Mouse (Mus musculus) heart, embryonic 13.5 days (tissue): ENCODE measurements at regions not wholly inside any gene's neighbourhood (a gene's known extent, or its start where the extent isn't known, plus 50 kb on each side); places are given as distances from the start of the nearest gene placed in this dataset.

Source experiments
- ATAC-seq: fragments of 200-750 bp; cut with Nextera tagmentation; 2 replicates; pipeline ENCODE4 v1.8.0; 2017; ENCODE audit warnings: moderate TSS enrichment; ENCODE audit not compliant: insufficient number of reproducible peaks, low FRiP score, low TSS enrichment; ENCODE audit errors: extremely low read depth
- H3K27ac ChIP-seq: fragments of 300-500 bp; sonication (generic); replicated peaks from 2 replicates; pipeline ENCODE4 v1.5.1; 2015; ENCODE audit warnings: moderate library complexity, mild to moderate bottlenecking, inconsistent platforms
- H3K27me3 ChIP-seq: fragments of 300-500 bp; sonication (generic); replicated peaks from 2 replicates; pipeline ENCODE4 v1.6.1; 2015; ENCODE audit warnings: mild to moderate bottlenecking, inconsistent platforms
- H3K36me3 ChIP-seq: fragments of 300-500 bp; sonication (generic); 2 replicates; pipeline ENCODE4 v1.6.1; 2015; ENCODE audit warnings: mild to moderate bottlenecking, inconsistent platforms
- H3K4me1 ChIP-seq: fragments of 300-500 bp; sonication (generic); 2 replicates; pipeline ENCODE4 v1.6.1; 2015; ENCODE audit warnings: inconsistent platforms
- H3K4me2 ChIP-seq: fragments of 300-500 bp; sonication (generic); 2 replicates; pipeline ENCODE4 v1.6.1; 2015; ENCODE audit warnings: inconsistent platforms, mild to moderate bottlenecking, moderate library complexity
- H3K4me3 ChIP-seq: fragments of 300-500 bp; sonication (generic); 2 replicates; pipeline ENCODE4 v1.5.1; 2015; ENCODE audit warnings: moderate library complexity, mild to moderate bottlenecking, inconsistent platforms
- H3K9ac ChIP-seq: fragments of 300-500 bp; sonication (generic); 2 replicates; pipeline ENCODE4 v1.6.1; 2015; ENCODE audit warnings: inconsistent platforms, mild to moderate bottlenecking, moderate library complexity
- H3K9me3 ChIP-seq: fragments of 300-500 bp; sonication (generic); 2 replicates; pipeline ENCODE4 v1.6.1; 2016; ENCODE audit warnings: inconsistent platforms
- WGBS: fragments of 180-500 bp; shearing (Covaris S2); methylation state at CpG from one replicate; pipeline ENCODE4 v1.1.7; 2015; ENCODE audit warnings: mixed read lengths; 5-methylcytosine and 5-hydroxymethylcytosine counted together

- H3K27me3 ChIP-seq: no peaks in the 10 kb centered on the region
- no peak for ATAC-seq
- H3K27ac ChIP-seq: no peak overlapping the region
- H3K36me3 ChIP-seq: no peaks in the 10 kb centered on the region
- H3K4me2 ChIP-seq: no peak overlapping the region
- 67% methylated on average over 1 of the region's 1 CpGs for WGBS
- no peak overlapping the region for H3K4me3 ChIP-seq
- H3K9ac ChIP-seq: no peak overlapping the region
- H3K4me1 ChIP-seq: 0 out of 2 replicates have a peak, but pooled peaks cover 4% of the 10 kb centered on the region
- H3K9me3 ChIP-seq: 0 out of 2 replicates have a peak, but pooled peaks cover 2% of the 10 kb centered on the region
Observed at GRCm38 (mm10) chr12:43831976-43832375, 378.1 kb downstream of the Dnajb9 start.

- Histone ChIP-seq H3K4me2 (no peak overlapping the region), H3K4me1 (0 out of 2 replicates have a peak, but pooled peaks cover 4% of the 10 kb centered on the region), H3K4me3 (no peak overlapping the region), H3K27me3 (no peaks in the 10 kb centered on the region), H3K36me3 (no peaks in the 10 kb centered on the region), H3K9ac (no peak overlapping the region), H3K27ac (no peak overlapping the region), H3K9me3 (no peaks in the 10 kb centered on the region)
- ATAC-seq: no peak
Observed at GRCm38 (mm10) chr12:43828641-43829040, 381.5 kb downstream of the Dnajb9 start.

GRCm38 (mm10) chr12:43827901-43828300 is 382.2 kb downstream of the Dnajb9 start:
- Histone ChIP-seq H3K27ac (no peak overlapping the region), H3K4me2 (no peak overlapping the region), H3K9ac (no peak overlapping the region), H3K36me3 (no peaks in the 10 kb centered on the region), H3K9me3 (no peaks in the 10 kb centered on the region), H3K4me3 (no peak overlapping the region), H3K4me1 (0 out of 2 replicates have a peak, but pooled peaks cover 4% of the 10 kb centered on the region), H3K27me3 (no peaks in the 10 kb centered on the region)
- no peak for ATAC-seq
- WGBS: 62% methylated on average over 6 of the region's 6 CpGs

GRCm38 (mm10) chr12:43827296-43827695 is 382.8 kb downstream of the Dnajb9 start:
- no peaks in the 10 kb centered on the region for H3K9me3 ChIP-seq
- no peak for ATAC-seq
- no peak overlapping the region for H3K27ac ChIP-seq
- no peak overlapping the region for H3K9ac ChIP-seq
- H3K4me2 ChIP-seq: no peak overlapping the region
- H3K4me1 ChIP-seq: 0 out of 2 replicates have a peak, but pooled peaks cover 4% of the 10 kb centered on the region
- H3K27me3 ChIP-seq: no peaks in the 10 kb centered on the region
- no peak overlapping the region for H3K4me3 ChIP-seq
- H3K36me3 ChIP-seq: no peaks in the 10 kb centered on the region
- 39% methylated on average over 3 of the region's 3 CpGs for WGBS

- no peak for ATAC-seq
- Histone ChIP-seq H3K4me1 (no peaks in the 10 kb centered on the region), H3K4me2 (no peak overlapping the region), H3K9ac (no peak overlapping the region), H3K36me3 (no peaks in the 10 kb centered on the region), H3K9me3 (no peaks in the 10 kb centered on the region), H3K27me3 (no peaks in the 10 kb centered on the region), H3K27ac (no peak overlapping the region), H3K4me3 (no peak overlapping the region)
- WGBS: 11% methylated on average over 3 of the region's 3 CpGs
Observed at GRCm38 (mm10) chr12:43813559-43813958, 396.6 kb downstream of the Dnajb9 start.

GRCm38 (mm10) chr12:43772766-43773165 is 437.4 kb downstream of the Dnajb9 start:
- H3K4me3 ChIP-seq: no peak overlapping the region
- WGBS: 83% methylated on average over 1 of the region's 1 CpGs
- H3K9me3 ChIP-seq: no peaks in the 10 kb centered on the region
- no peak for ATAC-seq
- no peaks in the 10 kb centered on the region for H3K27me3 ChIP-seq
- no peaks in the 10 kb centered on the region for H3K36me3 ChIP-seq
- H3K4me1 ChIP-seq: no peaks in the 10 kb centered on the region
- no peak overlapping the region for H3K27ac ChIP-seq
- H3K9ac ChIP-seq: no peak overlapping the region
- no peak overlapping the region for H3K4me2 ChIP-seq

- Histone ChIP-seq H3K9me3 (no peaks in the 10 kb centered on the region), H3K9ac (no peak overlapping the region), H3K27me3 (no peaks in the 10 kb centered on the region), H3K4me2 (no peak overlapping the region), H3K4me3 (no peak overlapping the region), H3K4me1 (no peaks in the 10 kb centered on the region), H3K27ac (no peak overlapping the region), H3K36me3 (no peaks in the 10 kb centered on the region)
- no peak for ATAC-seq
- WGBS: 50% methylated on average over 1 of the region's 1 CpGs
Observed at GRCm38 (mm10) chr12:43762151-43762550, 448.0 kb downstream of the Dnajb9 start.
